Mouse (Mus musculus): ENCODE measurements around the gene Tmco4. TPM values are rescaled to one million over a fixed set of nuclear protein-coding genes. Genes with fewer than 3 reads are reported as not detected.

Tmco4 gene
- polyA plus RNA-seq, 1 experiment, result not detected

GRCm38 (mm10) chr4:139068287-139068686 lies 95.6 kb downstream of the Tmco4 start:
- Histone ChIP-seq H3K4me1 (ENCODE audit: control insufficient read depth, insufficient read depth, low read length) (no peaks in the 10 kb centered on the region), H3K27ac (ENCODE audit: insufficient read depth, low read depth, low read length) (no peak overlapping the region), H3K4me3 (ENCODE audit: insufficient read depth, low read depth, low read length) (no peak overlapping the region)
- TF ChIP-seq CTCF (IDR thresholded peaks at IDR 0.05; ENCODE audit: insufficient read depth, low read depth, low read length) (no peak), POLR2A (IDR thresholded peaks at IDR 0.05; ENCODE audit: insufficient read depth, low read depth, low read length) (no peak)
- 26% methylated on average over 4 of the region's 4 CpGs for WGBS

GRCm38 (mm10) chr4:139074060-139074459 lies 101.4 kb downstream of the Tmco4 start:
- Histone ChIP-seq H3K4me1 (ENCODE audit: control insufficient read depth, insufficient read depth, low read length) (peaks cover 9% of the 10 kb centered on the region; the same call in 1 of the 2 replicates), H3K4me3 (ENCODE audit: insufficient read depth, low read depth, low read length) (no peak overlapping the region), H3K27ac (ENCODE audit: insufficient read depth, low read depth, low read length) (no peak overlapping the region)
- WGBS, result 38% methylated on average over 29 of the region's 29 CpGs
- no peak for TF ChIP-seq CTCF (IDR thresholded peaks at IDR 0.05; ENCODE audit: insufficient read depth, low read depth, low read length)
- no peak for TF ChIP-seq POLR2A (IDR thresholded peaks at IDR 0.05; ENCODE audit: insufficient read depth, low read depth, low read length)

- WGBS, result under 1% methylated on average over 73 of the region's 77 CpGs
- TF ChIP-seq POLR2A (IDR thresholded peaks at IDR 0.05; ENCODE audit: insufficient read depth, low read depth, low read length) (no peak), CTCF (IDR thresholded peaks at IDR 0.05; ENCODE audit: insufficient read depth, low read depth, low read length) (no peak)
Measured at GRCm38 (mm10) chr4:139075041-139075711, 102.5 kb downstream of the Tmco4 start, which contains the start of gene Htr6. Htr6 (minus strand) TSS chr4:139075570.

GRCm38 (mm10) chr4:139075915-139076314 lies 103.2 kb downstream of the Tmco4 start:
- H3K4me3 ChIP-seq (ENCODE audit: insufficient read depth, low read depth, low read length), result no peak overlapping the region
- TF ChIP-seq POLR2A (IDR thresholded peaks at IDR 0.05; ENCODE audit: insufficient read depth, low read depth, low read length) (no peak), CTCF (IDR thresholded peaks at IDR 0.05; ENCODE audit: insufficient read depth, low read depth, low read length) (no peak)
- no peak overlapping the region for H3K27ac ChIP-seq (ENCODE audit: insufficient read depth, low read depth, low read length)
- WGBS, result 38% methylated on average over 5 of the region's 5 CpGs
- peaks cover 9% of the 10 kb centered on the region; the same call in 1 of the 2 replicates for H3K4me1 ChIP-seq (ENCODE audit: control insufficient read depth, insufficient read depth, low read length)

More at GRCm38 (mm10) chr4:139075041-139075711, 102.5 kb downstream of the Tmco4 start, which contains the start of gene Htr6:
- Histone ChIP-seq H3K4me3 (ENCODE audit: insufficient read depth, low read depth, low read length) (peak within 1 kb of the TSS; percentile 45), H3K27ac (ENCODE audit: insufficient read depth, low read depth, low read length) (no peak within 1 kb of the TSS), H3K4me1 (ENCODE audit: control insufficient read depth, insufficient read depth, low read length) (peaks cover 9% of the 10 kb centered on the region; the same call in 1 of the 2 replicates)

GRCm38 (mm10) chr4:139078313-139078712 lies 105.6 kb downstream of the Tmco4 start:
- no peak overlapping the region for H3K4me3 ChIP-seq (ENCODE audit: insufficient read depth, low read depth, low read length)
- TF ChIP-seq POLR2A (IDR thresholded peaks at IDR 0.05; ENCODE audit: insufficient read depth, low read depth, low read length) (no peak), CTCF (IDR thresholded peaks at IDR 0.05; ENCODE audit: insufficient read depth, low read depth, low read length) (no peak)
- H3K27ac ChIP-seq (ENCODE audit: insufficient read depth, low read depth, low read length), result no peak overlapping the region
- peaks cover 17% of the 10 kb centered on the region for H3K4me1 ChIP-seq (ENCODE audit: control insufficient read depth, insufficient read depth, low read length)
- WGBS, result 29% methylated on average over 2 of the region's 2 CpGs

- Histone ChIP-seq H3K27ac (ENCODE audit: insufficient read depth, low read depth, low read length) (no peak overlapping the region), H3K4me3 (ENCODE audit: insufficient read depth, low read depth, low read length) (no peak overlapping the region), H3K4me1 (ENCODE audit: control insufficient read depth, insufficient read depth, low read length) (peaks cover 20% of the 10 kb centered on the region)
- no peak for TF ChIP-seq POLR2A (IDR thresholded peaks at IDR 0.05; ENCODE audit: insufficient read depth, low read depth, low read length)
- no peak for TF ChIP-seq CTCF (IDR thresholded peaks at IDR 0.05; ENCODE audit: insufficient read depth, low read depth, low read length)
- WGBS, result 27% methylated on average over 4 of the region's 4 CpGs
Measured at GRCm38 (mm10) chr4:139078726-139079125, 106.0 kb downstream of the Tmco4 start.

GRCm38 (mm10) chr4:139079439-139079838 lies 106.8 kb downstream of the Tmco4 start:
- TF ChIP-seq POLR2A (IDR thresholded peaks at IDR 0.05; ENCODE audit: insufficient read depth, low read depth, low read length) (no peak), CTCF (IDR thresholded peaks at IDR 0.05; ENCODE audit: insufficient read depth, low read depth, low read length) (no peak)
- 86% methylated on average over 11 of the region's 11 CpGs for WGBS
- Histone ChIP-seq H3K4me1 (ENCODE audit: control insufficient read depth, insufficient read depth, low read length) (peaks cover 20% of the 10 kb centered on the region), H3K4me3 (ENCODE audit: insufficient read depth, low read depth, low read length) (no peak overlapping the region), H3K27ac (ENCODE audit: insufficient read depth, low read depth, low read length) (no peak overlapping the region)

- Histone ChIP-seq H3K4me1 (ENCODE audit: control insufficient read depth, insufficient read depth, low read length) (peaks cover 15% of the 10 kb centered on the region), H3K4me3 (ENCODE audit: insufficient read depth, low read depth, low read length) (no peak overlapping the region), H3K27ac (ENCODE audit: insufficient read depth, low read depth, low read length) (no peak overlapping the region)
- no peak for TF ChIP-seq CTCF (IDR thresholded peaks at IDR 0.05; ENCODE audit: insufficient read depth, low read depth, low read length)
- no peak for TF ChIP-seq POLR2A (IDR thresholded peaks at IDR 0.05; ENCODE audit: insufficient read depth, low read depth, low read length)
- 89% methylated on average over 7 of the region's 7 CpGs for WGBS
Measured at GRCm38 (mm10) chr4:139080259-139080658, 107.6 kb downstream of the Tmco4 start.

- peaks cover 11% of the 10 kb centered on the region for H3K4me1 ChIP-seq (ENCODE audit: control insufficient read depth, insufficient read depth, low read length)
- no peak for TF ChIP-seq POLR2A (IDR thresholded peaks at IDR 0.05; ENCODE audit: insufficient read depth, low read depth, low read length)
- no peak for TF ChIP-seq CTCF (IDR thresholded peaks at IDR 0.05; ENCODE audit: insufficient read depth, low read depth, low read length)
- no peak overlapping the region for H3K27ac ChIP-seq (ENCODE audit: insufficient read depth, low read depth, low read length)
- 70% methylated on average over 18 of the region's 18 CpGs for WGBS
- no peak overlapping the region for H3K4me3 ChIP-seq (ENCODE audit: insufficient read depth, low read depth, low read length)
Measured at GRCm38 (mm10) chr4:139081270-139081931, 108.7 kb downstream of the Tmco4 start.

Measured in olfactory bulb, adult 2 months (tissue).